Mouse (Mus musculus): Measurements from ENCODE around the gene Ryr2. TPM values are rescaled to one million over a fixed set of nuclear protein-coding genes. Genes with fewer than 3 reads are reported as not detected.

The Ryr2 gene
- polyA plus RNA-seq, 1 experiment from 2014 or later = 0.32 TPM

- WGBS (ENCODE audit: insufficient replicate concordance) = 55% methylated on average over 3 of the region's 3 CpGs
Observed at GRCm38 (mm10) chr13:11535874-11536273, 570.9 kb downstream of the Ryr2 start.

GRCm38 (mm10) chr13:11533265-11533664, 573.5 kb downstream of the Ryr2 start:
- 19% methylated on average over 2 of the region's 2 CpGs for WGBS (ENCODE audit: insufficient replicate concordance)
- Histone ChIP-seq H3K9ac (no peak overlapping the region), H3K27ac (replicated peaks) (no peak overlapping the region), H3K27me3 (no peaks in the 10 kb centered on the region), H3K9me3 (replicated peaks) (no peaks in the 10 kb centered on the region), H3K4me1 (replicated peaks) (no peaks in the 10 kb centered on the region), H3K36me3 (replicated peaks) (no peaks in the 10 kb centered on the region), H3K4me2 (no peak overlapping the region), H3K4me3 (replicated peaks) (no peak overlapping the region)
- no peak for ATAC-seq (ENCODE audit: insufficient read depth)

More at GRCm38 (mm10) chr13:11535874-11536273, 570.9 kb downstream of the Ryr2 start:
- no peak overlapping the region for H3K9ac ChIP-seq
- H3K9me3 ChIP-seq (replicated peaks) = no peaks in the 10 kb centered on the region
- H3K27me3 ChIP-seq = no peaks in the 10 kb centered on the region
- no peak for ATAC-seq (ENCODE audit: insufficient read depth)
- no peak overlapping the region for H3K27ac ChIP-seq (replicated peaks)
- no peak overlapping the region for H3K4me3 ChIP-seq (replicated peaks)
- H3K4me1 ChIP-seq (replicated peaks) = no peaks in the 10 kb centered on the region
- H3K4me2 ChIP-seq = no peak overlapping the region
- no peaks in the 10 kb centered on the region for H3K36me3 ChIP-seq (replicated peaks)

GRCm38 (mm10) chr13:11532014-11532890, 574.5 kb downstream of the Ryr2 start:
- 54% methylated on average over 7 of the region's 7 CpGs for WGBS (ENCODE audit: insufficient replicate concordance)
- ATAC-seq (ENCODE audit: insufficient read depth) = no peak
- Histone ChIP-seq H3K4me3 (replicated peaks) (no peak overlapping the region), H3K4me2 (no peak overlapping the region), H3K36me3 (replicated peaks) (no peaks in the 10 kb centered on the region), H3K27me3 (no peaks in the 10 kb centered on the region), H3K9ac (no peak overlapping the region), H3K27ac (replicated peaks) (no peak overlapping the region), H3K9me3 (replicated peaks) (no peaks in the 10 kb centered on the region), H3K4me1 (replicated peaks) (no peaks in the 10 kb centered on the region)

- Histone ChIP-seq H3K36me3 (replicated peaks) (no peaks in the 10 kb centered on the region), H3K4me1 (replicated peaks) (no peaks in the 10 kb centered on the region), H3K4me3 (replicated peaks) (no peak overlapping the region), H3K4me2 (no peak overlapping the region), H3K27ac (replicated peaks) (no peak overlapping the region), H3K9me3 (replicated peaks) (no peaks in the 10 kb centered on the region), H3K27me3 (no peaks in the 10 kb centered on the region), H3K9ac (no peak overlapping the region)
- no peak for ATAC-seq (ENCODE audit: insufficient read depth)
- WGBS (ENCODE audit: insufficient replicate concordance) = 68% methylated on average over 4 of the region's 4 CpGs
Observed at GRCm38 (mm10) chr13:11523612-11524011, 583.1 kb downstream of the Ryr2 start.

- Histone ChIP-seq H3K9me3 (replicated peaks) (no peaks in the 10 kb centered on the region), H3K4me3 (replicated peaks) (no peak overlapping the region), H3K27ac (replicated peaks) (no peak overlapping the region), H3K9ac (no peak overlapping the region), H3K27me3 (no peaks in the 10 kb centered on the region), H3K36me3 (replicated peaks) (no peaks in the 10 kb centered on the region), H3K4me2 (no peak overlapping the region), H3K4me1 (replicated peaks) (no peaks in the 10 kb centered on the region)
- WGBS (ENCODE audit: insufficient replicate concordance) = 40% methylated on average over 2 of the region's 2 CpGs
- ATAC-seq (ENCODE audit: insufficient read depth) = no peak
Observed at GRCm38 (mm10) chr13:11520765-11521164, 586.0 kb downstream of the Ryr2 start.

GRCm38 (mm10) chr13:11511540-11512177, 595.1 kb downstream of the Ryr2 start:
- 42% methylated on average over 2 of the region's 2 CpGs for WGBS (ENCODE audit: insufficient replicate concordance)
- no peak for ATAC-seq (ENCODE audit: insufficient read depth)
- Histone ChIP-seq H3K4me2 (no peak overlapping the region), H3K36me3 (replicated peaks) (no peaks in the 10 kb centered on the region), H3K27me3 (no peaks in the 10 kb centered on the region), H3K4me1 (replicated peaks) (no peaks in the 10 kb centered on the region), H3K4me3 (replicated peaks) (no peak overlapping the region), H3K9me3 (replicated peaks) (no peaks in the 10 kb centered on the region), H3K9ac (no peak overlapping the region), H3K27ac (replicated peaks) (no peak overlapping the region)

Other genes with a start within 250 kb of the Ryr2 start
- gene Mtr, start 151.2 kb upstream of the Ryr2 start, polyA plus RNA-seq (2015; fragmentation: Nextera tagmentation; extraction: Ambion mirVana) = 7.0 and 8.0 TPM in 2 replicates
- 17.0 and 22.5 TPM in 2 replicates for gene Actn2, start 233.8 kb upstream of the Ryr2 start, polyA plus RNA-seq (2015; fragmentation: Nextera tagmentation; extraction: Ambion mirVana)

Measured in liver, embryonic 15.5 days (tissue).